Mouse (Mus musculus): ENCODE measurements around the gene Fam102a. TPM values are rescaled to one million over a fixed set of nuclear protein-coding genes. Genes with fewer than 3 reads are reported as not detected.

Fam102a gene
- polyA plus RNA-seq, 1 experiment from 2014 or later, result 4.8 TPM

GRCm38 (mm10) chr2:32617601-32618000, 82.5 kb downstream of the Fam102a start:
- H3K4me1 ChIP-seq (replicated peaks), result peaks cover 37% of the 10 kb centered on the region
- no peak overlapping the region for H3K4me3 ChIP-seq
- H3K27ac ChIP-seq, result no peak overlapping the region
- no peaks in the 10 kb centered on the region for H3K9me3 ChIP-seq (replicated peaks)
- no peaks in the 10 kb centered on the region for H3K27me3 ChIP-seq
- ATAC-seq (replicated peaks; ENCODE audit: insufficient number of reproducible peaks, insufficient read depth, low FRiP score, low read depth), result no peak
- H3K4me2 ChIP-seq, result no peak overlapping the region
- WGBS, result 93% methylated on average over 4 of the region's 4 CpGs
- H3K36me3 ChIP-seq, result peaks cover 40% of the 10 kb centered on the region
- H3K9ac ChIP-seq, result no peak overlapping the region

DNA sequence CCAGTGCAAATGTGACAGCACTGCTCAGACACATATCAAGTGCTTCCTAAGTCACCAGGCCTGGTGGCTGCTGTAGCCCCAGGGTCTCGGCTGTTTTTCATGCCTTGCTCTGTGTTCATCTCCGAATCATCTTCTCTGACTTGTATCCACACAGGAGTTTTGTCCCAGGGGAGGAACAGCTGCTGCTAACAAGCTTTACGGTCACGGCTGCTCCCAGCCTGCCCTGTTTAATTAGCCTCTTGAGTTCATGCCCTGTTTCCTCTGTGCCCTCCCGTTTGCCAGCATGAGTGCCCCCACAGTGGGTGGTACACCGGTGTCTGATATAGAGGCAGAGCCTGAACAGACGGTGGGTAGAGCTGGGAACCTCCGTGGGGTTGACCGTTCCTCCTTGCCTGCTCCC, 82.9 kb downstream of the Fam102a start:
- WGBS, result 86% methylated on average over 9 of the region's 9 CpGs
- ATAC-seq (replicated peaks; ENCODE audit: insufficient number of reproducible peaks, insufficient read depth, low FRiP score, low read depth), result no peak
- Histone ChIP-seq H3K27me3 (no peaks in the 10 kb centered on the region), H3K9ac (no peak overlapping the region), H3K36me3 (peaks cover 40% of the 10 kb centered on the region), H3K4me2 (no peak overlapping the region), H3K4me3 (no peak overlapping the region), H3K9me3 (replicated peaks) (no peaks in the 10 kb centered on the region), H3K27ac (no peak overlapping the region), H3K4me1 (replicated peaks) (peaks cover 37% of the 10 kb centered on the region)

Other genes with a start within 250 kb of the Fam102a start
- gene Golga2, start 247.9 kb upstream of the Fam102a start, polyA plus RNA-seq (2015; fragmentation: Nextera tagmentation; extraction: Ambion mirVana), result 21.7 and 26.4 TPM in 2 replicates
- gene Swi5, start 247.3 kb upstream of the Fam102a start, polyA plus RNA-seq (2015; fragmentation: Nextera tagmentation; extraction: Ambion mirVana), result 275 and 299 TPM in 2 replicates
- 30.9 and 46.0 TPM in 2 replicates for gene Ciz1, start 183.0 kb upstream of the Fam102a start, polyA plus RNA-seq (2015; fragmentation: Nextera tagmentation; extraction: Ambion mirVana)
- gene Dnm1, start 182.0 kb upstream of the Fam102a start, polyA plus RNA-seq (2015; fragmentation: Nextera tagmentation; extraction: Ambion mirVana), result 1.9 and 5.4 TPM in 2 replicates
- gene 1110008P14Rik, start 153.4 kb upstream of the Fam102a start, polyA plus RNA-seq (2015; fragmentation: Nextera tagmentation; extraction: Ambion mirVana), result 43.9 and 46.0 TPM in 2 replicates
- gene Lcn2, start 147.1 kb upstream of the Fam102a start, polyA plus RNA-seq (2015; fragmentation: Nextera tagmentation; extraction: Ambion mirVana), result 2.2 and 2.8 TPM in 2 replicates
- gene Ptges2, start 139.4 kb upstream of the Fam102a start, polyA plus RNA-seq (2015; fragmentation: Nextera tagmentation; extraction: Ambion mirVana), result 38.2 and 41.8 TPM in 2 replicates
- 4.0 and 5.1 TPM in 2 replicates for gene Naif1, start 84.9 kb upstream of the Fam102a start, polyA plus RNA-seq (2015; fragmentation: Nextera tagmentation; extraction: Ambion mirVana)
- 9.1 and 12.1 TPM in 2 replicates for gene Slc25a25, start 83.9 kb upstream of the Fam102a start, polyA plus RNA-seq (2015; fragmentation: Nextera tagmentation; extraction: Ambion mirVana)
- gene Dpm2, start 35.5 kb downstream of the Fam102a start, polyA plus RNA-seq (2015; fragmentation: Nextera tagmentation; extraction: Ambion mirVana), result 62.0 and 71.0 TPM in 2 replicates
- gene Pip5kl1, start 39.5 kb downstream of the Fam102a start, polyA plus RNA-seq (2015; fragmentation: Nextera tagmentation; extraction: Ambion mirVana), result 0.23 TPM in 1 of 2 replicates, not detected in the other
- 0.08 TPM in 1 of 2 replicates, not detected in the other for gene 9430097D07Rik, start 40.4 kb downstream of the Fam102a start, polyA plus RNA-seq (2015; fragmentation: Nextera tagmentation; extraction: Ambion mirVana)
- 33.5 and 38.7 TPM in 2 replicates for gene St6galnac4, start 51.8 kb downstream of the Fam102a start, polyA plus RNA-seq (2015; fragmentation: Nextera tagmentation; extraction: Ambion mirVana)
- 28.5 and 29.0 TPM in 2 replicates for gene St6galnac6, start 64.4 kb downstream of the Fam102a start, polyA plus RNA-seq (2015; fragmentation: Nextera tagmentation; extraction: Ambion mirVana)
- gene Ak1, start 86.4 kb downstream of the Fam102a start, polyA plus RNA-seq (2015; fragmentation: Nextera tagmentation; extraction: Ambion mirVana), result 360 and 390 TPM in 2 replicates
- 144 and 163 TPM in 2 replicates for gene Eng, start 111.3 kb downstream of the Fam102a start, polyA plus RNA-seq (2015; fragmentation: Nextera tagmentation; extraction: Ambion mirVana)
- gene Fpgs, start 168.8 kb downstream of the Fam102a start, polyA plus RNA-seq (2015; fragmentation: Nextera tagmentation; extraction: Ambion mirVana), result 13.8 and 19.7 TPM in 2 replicates
- gene Cdk9, start 177.7 kb downstream of the Fam102a start, polyA plus RNA-seq (2015; fragmentation: Nextera tagmentation; extraction: Ambion mirVana), result 45.5 and 66.6 TPM in 2 replicates
- 25.7 and 33.4 TPM in 2 replicates for gene Sh2d3c, start 185.7 kb downstream of the Fam102a start, polyA plus RNA-seq (2015; fragmentation: Nextera tagmentation; extraction: Ambion mirVana)
- gene 6330409D20Rik, start 205.7 kb downstream of the Fam102a start, polyA plus RNA-seq (2015; fragmentation: Nextera tagmentation; extraction: Ambion mirVana), result 0.16 TPM in 1 of 2 replicates, not detected in the other
- 31.2 and 41.1 TPM in 2 replicates for gene Tor2a, start 221.9 kb downstream of the Fam102a start, polyA plus RNA-seq (2015; fragmentation: Nextera tagmentation; extraction: Ambion mirVana)
- gene Ttc16, start 240.3 kb downstream of the Fam102a start, polyA plus RNA-seq (2015; fragmentation: Nextera tagmentation; extraction: Ambion mirVana), result 0.15 and 0.32 TPM in 2 replicates
- gene Ptrh1, start 240.5 kb downstream of the Fam102a start, polyA plus RNA-seq (2015; fragmentation: Nextera tagmentation; extraction: Ambion mirVana), result 3.0 and 4.8 TPM in 2 replicates
- 0.16 and 0.52 TPM in 2 replicates for gene Cfap157, start 249.1 kb downstream of the Fam102a start, polyA plus RNA-seq (2015; fragmentation: Nextera tagmentation; extraction: Ambion mirVana)